ENCODE assay signal across 9 mouse cellular contexts in genomic region chr9:109098969-109099368, GRCm38 (mm10). TPM values are rescaled to one million over a fixed set of nuclear protein-coding genes. Genes with fewer than 3 reads are reported as not detected.
DNase-seq lines count a peak whose midpoint lies in the region; ATAC-seq lines count a peak whose summit lies in the region.
"Had no signal": no experiment of that assay in that cellular context is flagged by ENCODE, and none has a peak within 500 bp of the region (broad histone marks: within the 10 kb centered on the region; RNA-seq: fewer than 3 reads in every experiment).

No protein-coding gene starts in this region.

- intact Hi-C loops in left cerebral cortex, postnatal 25 days (cut with DNase I), result no loop called here

- no peak overlapping the region for H3K27ac ChIP-seq in liver, embryonic 15.5 days (replicated peaks)
- peak overlapping the region; percentile 97 for H3K27ac ChIP-seq in neural tube, embryonic 15.5 days (replicated peaks)
- H3K27ac ChIP-seq: macrophage had no signal

- no peak overlapping the region for H3K9ac ChIP-seq in liver, embryonic 15.5 days
- peak overlapping the region; percentile 14; the same call in 1 of the 2 replicates for H3K9ac ChIP-seq in neural tube, embryonic 15.5 days (replicated peaks)

- H3K36me3 ChIP-seq in liver, embryonic 15.5 days (replicated peaks), result peaks cover 3% of the 10 kb centered on the region; the same call in 1 of the 2 replicates
- H3K36me3 ChIP-seq in neural tube, embryonic 15.5 days, result peaks cover 10% of the 10 kb centered on the region; the same call in 1 of the 2 replicates

- no peak overlapping the region for H3K4me3 ChIP-seq in liver, embryonic 15.5 days (replicated peaks)
- no peak overlapping the region for H3K4me3 ChIP-seq in neural tube, embryonic 15.5 days (replicated peaks)

- H3K4me2 ChIP-seq in liver, embryonic 15.5 days, result 0 out of 2 replicates have a peak overlapping the region, but pooled peaks have one; percentile 5
- H3K4me2 ChIP-seq in neural tube, embryonic 15.5 days, result peak overlapping the region; percentile 71

- ATAC-seq in liver, embryonic 15.5 days (ENCODE audit: insufficient read depth), result 0 out of 2 replicates have a peak, but pooled peaks have one; percentile 23
- no peak for ATAC-seq in neural tube, embryonic 15.5 days (ENCODE audit: low FRiP score)

- peaks cover 29% of the 10 kb centered on the region for H3K4me1 ChIP-seq in liver, embryonic 15.5 days (replicated peaks)
- H3K4me1 ChIP-seq in neural tube, embryonic 15.5 days, result peaks cover 68% of the 10 kb centered on the region

- 48% methylated on average over 5 of the region's 6 CpGs for WGBS in liver, embryonic 15.5 days (ENCODE audit: insufficient replicate concordance)
- WGBS in neural tube, embryonic 15.5 days, result 44% methylated on average over 6 of the region's 6 CpGs

- DNase-seq in left cerebral cortex, postnatal 25 days (ENCODE audit: low spot score in 2 of 2), result peak; percentile 30 to 31
- no peak for DNase-seq in left cerebral cortex, adult 9 months (ENCODE audit: low spot score in 2 of 2)
- peak; percentile 61 to 77 for DNase-seq in heart, adult 9 months (ENCODE audit: low spot score in 2 of 2)
- DNase-seq in kidney, adult 9 months, result peak; percentile 74
- DNase-seq in gastrocnemius, postnatal 4 days (ENCODE audit: low spot score in 2 of 2), result no peak
- no peak for DNase-seq in frontal cortex, postnatal 14 days (ENCODE audit: low spot score in 2 of 2)

- peaks cover 45% of the 10 kb centered on the region for H3K27me3 ChIP-seq in liver, embryonic 15.5 days
- H3K27me3 ChIP-seq in neural tube, embryonic 15.5 days (replicated peaks), result no peaks in the 10 kb centered on the region

- H3K9me3 ChIP-seq in liver, embryonic 15.5 days (replicated peaks), result no peaks in the 10 kb centered on the region
- no peaks in the 10 kb centered on the region for H3K9me3 ChIP-seq in neural tube, embryonic 15.5 days (replicated peaks)

RNA-seq across cellular contexts. Expression of gene Plxnb1, which starts 3.8 kb away (rescaled TPM):
- 10 to 100 TPM; 66.3 to 69.9 TPM for total RNA-seq in left cerebral cortex, postnatal 25 days (2021)
- polyA plus RNA-seq in liver, embryonic 15.5 days (2015; fragmentation: Nextera tagmentation; extraction: Ambion mirVana), result 3.5 and 5.8 TPM in 2 replicates
- polyA plus RNA-seq in neural tube, embryonic 15.5 days (2015; fragmentation: Nextera tagmentation; extraction: Ambion mirVana), result 11.6 and 13.7 TPM in 2 replicates
- total RNA-seq in gastrocnemius, postnatal 4 days (2021), result 1 to 10 TPM; 8.4 to 9.8 TPM
- polyA plus RNA-seq: macrophage had no signal

RNA-seq across cellular contexts. Expression of gene Tma7, which starts 16.6 kb away (rescaled TPM):
- 100 to 1,000 TPM; 365 to 371 TPM for total RNA-seq in left cerebral cortex, postnatal 25 days (2021)
- 249 and 328 TPM in 2 replicates for polyA plus RNA-seq in liver, embryonic 15.5 days (2015; fragmentation: Nextera tagmentation; extraction: Ambion mirVana)
- 678 and 752 TPM in 2 replicates for polyA plus RNA-seq in neural tube, embryonic 15.5 days (2015; fragmentation: Nextera tagmentation; extraction: Ambion mirVana)
- total RNA-seq in gastrocnemius, postnatal 4 days (2021), result 100 to 1,000 TPM; 186 to 241 TPM

RNA-seq across cellular contexts. Expression of gene Ccdc51, which starts 16.7 kb away (rescaled TPM):
- 1 to 10 TPM; 7.2 to 8.0 TPM for total RNA-seq in left cerebral cortex, postnatal 25 days (2021)
- polyA plus RNA-seq in liver, embryonic 15.5 days (2015; fragmentation: Nextera tagmentation; extraction: Ambion mirVana), result 11.4 and 12.0 TPM in 2 replicates
- polyA plus RNA-seq in neural tube, embryonic 15.5 days (2015; fragmentation: Nextera tagmentation; extraction: Ambion mirVana), result 12.2 and 13.7 TPM in 2 replicates
- total RNA-seq in gastrocnemius, postnatal 4 days (2021), result 1 to 10 TPM; 8.6 to 9.1 TPM

RNA-seq across cellular contexts. Expression of gene Atrip, which starts 25.0 kb away (rescaled TPM):
- total RNA-seq in left cerebral cortex, postnatal 25 days (2021), result 10 to 100 TPM; 25.8 to 28.5 TPM
- 9.2 and 12.6 TPM in 2 replicates for polyA plus RNA-seq in liver, embryonic 15.5 days (2015; fragmentation: Nextera tagmentation; extraction: Ambion mirVana)
- 32.8 TPM in 2 replicates for polyA plus RNA-seq in neural tube, embryonic 15.5 days (2015; fragmentation: Nextera tagmentation; extraction: Ambion mirVana)
- total RNA-seq in gastrocnemius, postnatal 4 days (2021), result 10 to 100 TPM; 10.4 to 13.5 TPM

RNA-seq across cellular contexts. Expression of gene Trex1, which starts 39.4 kb away (rescaled TPM):
- 10 to 100 TPM; 12.7 to 13.0 TPM for total RNA-seq in left cerebral cortex, postnatal 25 days (2021)
- 8.6 and 9.8 TPM in 2 replicates for polyA plus RNA-seq in liver, embryonic 15.5 days (2015; fragmentation: Nextera tagmentation; extraction: Ambion mirVana)
- 13.9 and 15.6 TPM in 2 replicates for polyA plus RNA-seq in neural tube, embryonic 15.5 days (2015; fragmentation: Nextera tagmentation; extraction: Ambion mirVana)
- 10 to 100 TPM; 10.3 to 12.0 TPM for total RNA-seq in gastrocnemius, postnatal 4 days (2021)

Comparison
In these comparisons a context has a peak if more than half of its experiments do, and no peak if none do; other contexts are left out.
1. DNase-seq: peak in left cerebral cortex, postnatal 25 days (2 of 2), heart, adult 9 months (2 of 2) and kidney, adult 9 months (single experiment); none in left cerebral cortex, adult 9 months (0 of 2), gastrocnemius, postnatal 4 days (0 of 2) and frontal cortex, postnatal 14 days (0 of 2).
2. RNA of gene Plxnb1, which starts 3.8 kb away (total RNA-seq): 66.3 to 69.9 TPM in left cerebral cortex, postnatal 25 days; 8.4 to 9.8 TPM in gastrocnemius, postnatal 4 days; every median in the first group is over 4 times any median in the second.